Mouse (Mus musculus) limb, embryonic 13.5 days (tissue): ENCODE results near the gene Psmc3ip. TPM values are rescaled to one million over a fixed set of nuclear protein-coding genes. Genes with fewer than 3 reads are reported as not detected.

Experiments used
- ATAC-seq: fragments of 200-750 bp; cut with Nextera tagmentation; 2 replicates; pipeline ENCODE4 v1.8.0; 2017; ENCODE audit warnings: low read depth, moderate number of reproducible peaks, moderate TSS enrichment; ENCODE audit not compliant: low FRiP score
- H3K27ac ChIP-seq: fragments of 300-500 bp; sonication (generic); 2 replicates; pipeline ENCODE4 v1.5.1; 2015; ENCODE audit warnings: inconsistent platforms, mild to moderate bottlenecking, moderate library complexity
- H3K27me3 ChIP-seq: fragments of 300-500 bp; sonication (generic); 2 replicates; pipeline ENCODE4 v1.6.1; 2015; ENCODE audit warnings: mild to moderate bottlenecking, inconsistent platforms
- H3K36me3 ChIP-seq: fragments of 300-500 bp; sonication (generic); 2 replicates; pipeline ENCODE4 v1.6.1; 2015; ENCODE audit warnings: inconsistent platforms, mild to moderate bottlenecking, moderate library complexity
- H3K4me1 ChIP-seq: fragments of 300-500 bp; sonication (generic); 2 replicates; pipeline ENCODE4 v1.6.1; 2015; ENCODE audit warnings: inconsistent platforms
- H3K4me2 ChIP-seq: fragments of 300-500 bp; sonication (generic); replicated peaks from 2 replicates; pipeline ENCODE4 v1.6.1; 2015; ENCODE audit warnings: inconsistent platforms, mild to moderate bottlenecking, moderate library complexity
- H3K4me3 ChIP-seq: fragments of 300-500 bp; sonication (generic); 2 replicates; pipeline ENCODE4 v1.5.1; 2015; ENCODE audit warnings: moderate library complexity, mild to moderate bottlenecking, inconsistent platforms
- H3K9ac ChIP-seq: fragments of 300-500 bp; sonication (generic); 2 replicates; pipeline ENCODE4 v1.6.1; 2015; ENCODE audit warnings: mild to moderate bottlenecking, inconsistent platforms
- H3K9me3 ChIP-seq: fragments of 300-500 bp; sonication (generic); 2 replicates; pipeline ENCODE4 v1.6.1; 2016; ENCODE audit warnings: inconsistent platforms
- WGBS: fragments of 180-500 bp; shearing (Covaris S2); methylation state at CpG from one replicate; pipeline ENCODE4 v1.1.7; 2015; 5-methylcytosine and 5-hydroxymethylcytosine counted together
- polyA plus RNA-seq: library from polyadenylated mRNA; unstranded; fragments of >200 nt; fragmentation: Nextera tagmentation; extraction: Ambion mirVana; gene quantifications from 2 replicates; pipeline ENCODE4 v1.2.1, GENCODE M21; 2015

The Psmc3ip gene
- polyA plus RNA-seq, 1 experiment from 2014 or later, result 43.0 TPM

DNA sequence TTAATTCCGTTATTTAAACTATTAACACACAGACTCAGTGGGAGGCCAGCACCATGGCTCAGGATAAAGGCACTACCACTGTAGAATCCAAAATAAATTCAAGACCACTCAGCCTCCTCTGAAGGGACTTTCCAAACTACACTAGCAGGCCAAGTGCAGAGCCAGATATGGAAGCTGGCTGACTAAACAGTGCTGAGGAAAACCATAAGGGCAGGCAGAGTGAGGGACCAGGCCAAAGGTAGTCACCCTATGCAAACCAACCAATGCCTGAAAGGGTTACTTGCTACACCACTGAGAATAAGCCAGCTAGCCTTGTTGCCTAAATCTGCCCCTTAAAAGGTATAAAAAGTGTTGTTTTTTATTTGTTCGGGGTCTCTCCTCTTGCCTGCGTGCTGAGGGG, 16.9 kb upstream of the Psmc3ip start:
- H3K9ac ChIP-seq, result no peak overlapping the region
- H3K4me1 ChIP-seq, result 0 out of 2 replicates have a peak, but pooled peaks cover 7% of the 10 kb centered on the region
- H3K4me2 ChIP-seq, result no peak overlapping the region
- no peak overlapping the region for H3K4me3 ChIP-seq
- H3K36me3 ChIP-seq, result peaks cover 23% of the 10 kb centered on the region
- H3K27ac ChIP-seq, result no peak overlapping the region
- ATAC-seq, result no peak
- H3K9me3 ChIP-seq, result no peaks in the 10 kb centered on the region
- H3K27me3 ChIP-seq, result no peaks in the 10 kb centered on the region
- WGBS, result 78% methylated on average over 3 of the region's 3 CpGs

DNA sequence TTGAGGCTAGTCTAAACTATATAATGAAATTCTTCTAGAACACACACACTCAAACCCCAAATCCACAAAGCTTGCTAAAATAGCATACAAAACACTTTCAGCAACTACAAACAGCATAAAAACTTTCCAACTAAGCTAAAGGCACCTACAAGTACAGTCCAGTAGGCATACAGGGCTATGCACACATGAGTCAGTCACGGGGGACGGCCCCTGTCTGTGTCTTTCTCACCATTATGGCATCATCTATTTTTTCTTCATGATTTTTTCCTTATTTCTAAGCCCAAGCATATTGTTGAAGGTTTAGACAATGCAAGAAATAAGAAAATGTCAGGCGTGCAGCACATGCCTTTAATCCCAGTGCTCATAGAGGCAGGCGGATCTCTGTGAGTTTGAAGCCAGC, 15.9 kb upstream of the Psmc3ip start:
- H3K4me3 ChIP-seq, result no peak overlapping the region

DNA sequence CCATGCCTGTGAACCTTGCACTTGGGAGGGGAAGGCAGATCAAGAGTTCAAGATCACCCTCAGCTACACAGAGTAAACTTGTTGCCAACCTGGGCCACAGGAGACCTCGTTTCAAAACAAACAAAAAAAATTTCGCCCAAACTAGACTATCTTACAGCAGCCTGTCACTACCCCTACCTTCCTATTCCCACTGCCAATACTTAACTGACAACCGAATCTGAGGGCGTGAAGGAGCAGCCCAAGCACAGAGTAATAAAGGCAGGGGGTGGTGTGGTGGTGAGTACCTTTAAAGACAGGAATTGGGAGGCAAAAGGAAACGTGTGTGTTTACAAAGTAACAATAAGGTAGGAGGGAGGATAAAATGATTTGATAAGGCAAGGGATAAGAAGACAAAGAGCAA, 15.5 kb upstream of the Psmc3ip start:
- 55% methylated on average over 5 of the region's 5 CpGs for WGBS
- no peak for ATAC-seq
- Histone ChIP-seq H3K27me3 (no peaks in the 10 kb centered on the region), H3K27ac (no peak overlapping the region), H3K9ac (no peak overlapping the region), H3K4me1 (no peaks in the 10 kb centered on the region), H3K4me3 (no peak overlapping the region), H3K9me3 (no peaks in the 10 kb centered on the region), H3K4me2 (no peak overlapping the region), H3K36me3 (peaks cover 15% of the 10 kb centered on the region)

More for the DNA sequence above, 15.9 kb upstream of the Psmc3ip start:
- Histone ChIP-seq H3K9ac (no peak overlapping the region), H3K4me1 (0 out of 2 replicates have a peak, but pooled peaks cover 3% of the 10 kb centered on the region), H3K27me3 (no peaks in the 10 kb centered on the region), H3K27ac (no peak overlapping the region), H3K4me2 (no peak overlapping the region), H3K9me3 (no peaks in the 10 kb centered on the region), H3K36me3 (peaks cover 16% of the 10 kb centered on the region)
- 84% methylated on average over 4 of the region's 4 CpGs for WGBS
- no peak for ATAC-seq

DNA sequence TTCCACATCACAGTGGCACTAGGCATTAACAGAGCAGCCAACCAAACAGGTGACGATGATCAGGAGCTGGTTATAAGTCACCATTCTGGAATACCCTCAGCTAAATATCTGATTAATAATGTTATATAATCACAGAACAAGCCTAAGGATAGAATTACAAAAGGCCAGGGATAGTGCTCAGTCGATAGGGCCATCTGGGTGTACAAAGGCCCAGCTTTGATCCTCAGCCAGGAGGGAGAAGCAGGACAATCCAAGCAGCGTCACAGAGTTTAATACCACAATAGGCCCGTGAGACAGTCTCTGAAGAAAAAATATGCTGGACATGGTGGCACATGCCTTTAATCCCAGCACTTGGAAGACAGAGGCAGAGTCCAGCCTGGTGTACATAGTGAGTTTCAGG, 14.1 kb upstream of the Psmc3ip start:
- H3K9ac ChIP-seq, result no peak overlapping the region
- no peaks in the 10 kb centered on the region for H3K27me3 ChIP-seq
- ATAC-seq, result no peak
- H3K36me3 ChIP-seq, result peaks cover 24% of the 10 kb centered on the region
- H3K4me3 ChIP-seq, result no peak overlapping the region
- H3K4me1 ChIP-seq, result no peaks in the 10 kb centered on the region
- no peak overlapping the region for H3K4me2 ChIP-seq
- 83% methylated on average over 4 of the region's 4 CpGs for WGBS
- H3K9me3 ChIP-seq, result no peaks in the 10 kb centered on the region
- no peak overlapping the region for H3K27ac ChIP-seq

DNA sequence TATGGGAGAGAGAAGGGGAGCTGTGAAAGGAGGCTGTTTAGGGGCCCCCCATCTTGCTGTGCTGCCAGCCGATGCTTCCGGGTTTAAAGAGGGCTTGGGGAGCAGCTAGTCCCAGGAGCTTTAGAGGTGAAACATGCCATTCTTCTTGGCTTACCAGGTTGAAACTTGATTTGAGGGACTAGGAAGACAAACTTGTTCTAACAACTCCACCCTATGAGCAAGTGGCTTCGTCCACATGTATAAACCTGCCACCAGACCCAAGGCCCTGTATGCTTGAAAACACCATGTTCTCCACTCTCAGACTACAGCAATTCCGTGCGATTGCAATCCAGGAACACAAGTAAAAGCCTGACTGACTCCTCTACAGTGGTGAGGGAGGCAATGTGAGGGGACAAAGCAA, 7.8 kb upstream of the Psmc3ip start:
- no peaks in the 10 kb centered on the region for H3K27me3 ChIP-seq
- H3K4me3 ChIP-seq, result no peak overlapping the region
- no peaks in the 10 kb centered on the region for H3K4me1 ChIP-seq
- no peak overlapping the region for H3K4me2 ChIP-seq
- no peak overlapping the region for H3K9ac ChIP-seq
- no peak for ATAC-seq
- peaks cover 76% of the 10 kb centered on the region for H3K36me3 ChIP-seq
- peak overlapping the region; percentile 39; the same call in 1 of the 2 replicates for H3K27ac ChIP-seq
- no peaks in the 10 kb centered on the region for H3K9me3 ChIP-seq
- 82% methylated on average over 5 of the region's 5 CpGs for WGBS

DNA sequence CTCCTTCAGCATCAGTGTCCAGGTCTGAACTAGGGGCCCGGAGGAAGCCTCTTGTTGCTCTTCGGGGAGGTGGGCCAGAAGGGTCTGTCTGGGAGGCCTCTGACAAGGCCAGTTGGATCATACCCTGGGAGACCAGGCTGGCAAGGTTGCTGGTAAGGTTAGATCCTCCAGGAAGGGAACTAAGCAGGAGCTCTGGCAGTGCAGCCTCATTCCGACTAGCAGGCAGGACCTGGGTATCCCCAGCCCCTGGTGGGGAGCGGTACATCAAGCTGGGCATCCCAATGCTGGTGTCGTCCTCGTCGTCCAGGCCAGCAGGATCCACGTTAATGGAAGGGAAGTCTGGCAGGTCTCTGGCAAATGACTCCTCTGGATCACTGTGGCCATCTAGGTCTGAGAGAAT, 3.0 kb upstream of the Psmc3ip start:
- WGBS, result 87% methylated on average over 8 of the region's 8 CpGs
- peaks cover 70% of the 10 kb centered on the region for H3K36me3 ChIP-seq
- no peak overlapping the region for H3K4me3 ChIP-seq
- no peak overlapping the region for H3K27ac ChIP-seq
- no peak for ATAC-seq
- no peaks in the 10 kb centered on the region for H3K9me3 ChIP-seq
- H3K27me3 ChIP-seq, result no peaks in the 10 kb centered on the region
- H3K4me2 ChIP-seq, result no peak overlapping the region
- peaks cover 20% of the 10 kb centered on the region for H3K4me1 ChIP-seq
- H3K9ac ChIP-seq, result no peak overlapping the region

DNA sequence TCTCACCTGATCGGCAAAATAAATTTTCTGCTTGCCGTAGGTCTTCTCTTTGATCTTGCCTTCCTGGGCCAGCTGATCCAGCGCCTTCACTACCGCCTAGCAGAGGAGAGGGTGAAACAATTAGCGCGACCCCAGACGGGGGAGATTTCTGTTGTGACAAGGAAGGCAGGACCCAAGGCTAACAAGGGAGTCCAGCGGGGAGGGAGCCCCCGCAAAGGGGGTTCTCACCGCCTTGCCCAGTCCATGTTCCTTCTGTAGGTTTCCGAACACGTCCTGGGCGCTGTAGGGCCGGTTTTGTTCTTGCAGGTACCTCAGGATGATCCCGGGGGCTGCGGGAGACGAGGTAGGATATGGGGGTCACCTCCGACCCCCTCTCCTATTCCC, 314 bp downstream of the Psmc3ip start:
- H3K27me3 ChIP-seq, result no peaks in the 10 kb centered on the region
- 0 out of 2 replicates have a peak overlapping the region, but pooled peaks have one; percentile 28 for H3K27ac ChIP-seq
- H3K4me1 ChIP-seq, result peaks cover 20% of the 10 kb centered on the region
- ATAC-seq, result peak; percentile 21; the same call in 1 of the 2 replicates
- WGBS, result under 1% methylated on average over 18 of the region's 18 CpGs
- peak overlapping the region; percentile 93 for H3K4me2 ChIP-seq
- H3K4me3 ChIP-seq, result peak overlapping the region; percentile 75
- no peaks in the 10 kb centered on the region for H3K9me3 ChIP-seq
- peaks cover 72% of the 10 kb centered on the region for H3K36me3 ChIP-seq
- peak overlapping the region; percentile 80 for H3K9ac ChIP-seq

DNA sequence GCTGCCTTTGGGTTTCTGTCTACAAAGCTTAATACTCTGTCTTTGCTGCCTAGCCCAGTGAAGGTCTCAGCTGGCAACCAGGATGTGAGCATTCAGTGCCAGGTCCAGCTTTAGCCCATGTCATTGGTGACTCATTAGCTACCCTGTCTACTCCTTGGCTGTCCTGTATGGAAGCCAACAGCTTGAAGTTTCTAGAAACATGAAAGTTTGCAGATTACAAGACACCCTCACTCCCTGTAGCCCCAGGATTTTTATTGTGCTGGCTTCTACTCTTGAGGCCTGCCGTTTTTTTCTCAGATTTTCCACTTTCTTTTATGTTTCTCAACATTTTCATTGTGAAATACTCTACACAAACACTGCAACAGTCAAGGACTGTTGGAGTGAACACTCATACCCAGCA, 5.3 kb downstream of the Psmc3ip start:
- no peak for ATAC-seq
- H3K36me3 ChIP-seq, result peaks cover 66% of the 10 kb centered on the region
- H3K9me3 ChIP-seq, result no peaks in the 10 kb centered on the region
- H3K27ac ChIP-seq, result no peak overlapping the region
- peaks cover 39% of the 10 kb centered on the region for H3K4me1 ChIP-seq
- no peak overlapping the region for H3K9ac ChIP-seq
- H3K27me3 ChIP-seq, result no peaks in the 10 kb centered on the region
- no peak overlapping the region for H3K4me3 ChIP-seq
- 87% methylated on average over 1 of the region's 1 CpGs for WGBS
- no peak overlapping the region for H3K4me2 ChIP-seq

DNA sequence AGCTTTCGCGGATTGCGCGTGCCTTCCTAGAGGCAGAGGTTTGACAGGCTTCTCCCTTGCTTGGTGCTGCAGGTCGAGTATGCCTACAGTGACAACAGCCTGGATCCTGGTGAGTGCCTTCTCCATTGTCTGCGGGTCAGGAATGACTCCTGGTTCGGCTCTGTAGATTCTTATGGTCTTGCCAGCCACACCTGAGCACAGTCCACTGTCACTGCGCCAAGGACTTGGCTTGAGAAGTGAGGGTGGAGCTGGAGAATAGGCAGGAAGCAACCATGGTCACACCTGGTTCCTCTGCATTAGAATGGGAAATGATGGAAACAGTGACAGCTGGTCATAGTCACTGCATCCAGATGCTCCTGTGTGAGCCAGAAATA, 7.6 kb downstream of the Psmc3ip start:
- WGBS, result 5% methylated on average over 8 of the region's 8 CpGs
- no peak for ATAC-seq
- Histone ChIP-seq H3K27ac (peak overlapping the region; percentile 82; the same call in 1 of the 2 replicates), H3K4me1 (peaks cover 36% of the 10 kb centered on the region), H3K36me3 (peaks cover 57% of the 10 kb centered on the region), H3K4me3 (peak overlapping the region; percentile 83), H3K27me3 (no peaks in the 10 kb centered on the region), H3K9me3 (no peaks in the 10 kb centered on the region), H3K4me2 (peak overlapping the region; percentile 97), H3K9ac (peak overlapping the region; percentile 85)

DNA sequence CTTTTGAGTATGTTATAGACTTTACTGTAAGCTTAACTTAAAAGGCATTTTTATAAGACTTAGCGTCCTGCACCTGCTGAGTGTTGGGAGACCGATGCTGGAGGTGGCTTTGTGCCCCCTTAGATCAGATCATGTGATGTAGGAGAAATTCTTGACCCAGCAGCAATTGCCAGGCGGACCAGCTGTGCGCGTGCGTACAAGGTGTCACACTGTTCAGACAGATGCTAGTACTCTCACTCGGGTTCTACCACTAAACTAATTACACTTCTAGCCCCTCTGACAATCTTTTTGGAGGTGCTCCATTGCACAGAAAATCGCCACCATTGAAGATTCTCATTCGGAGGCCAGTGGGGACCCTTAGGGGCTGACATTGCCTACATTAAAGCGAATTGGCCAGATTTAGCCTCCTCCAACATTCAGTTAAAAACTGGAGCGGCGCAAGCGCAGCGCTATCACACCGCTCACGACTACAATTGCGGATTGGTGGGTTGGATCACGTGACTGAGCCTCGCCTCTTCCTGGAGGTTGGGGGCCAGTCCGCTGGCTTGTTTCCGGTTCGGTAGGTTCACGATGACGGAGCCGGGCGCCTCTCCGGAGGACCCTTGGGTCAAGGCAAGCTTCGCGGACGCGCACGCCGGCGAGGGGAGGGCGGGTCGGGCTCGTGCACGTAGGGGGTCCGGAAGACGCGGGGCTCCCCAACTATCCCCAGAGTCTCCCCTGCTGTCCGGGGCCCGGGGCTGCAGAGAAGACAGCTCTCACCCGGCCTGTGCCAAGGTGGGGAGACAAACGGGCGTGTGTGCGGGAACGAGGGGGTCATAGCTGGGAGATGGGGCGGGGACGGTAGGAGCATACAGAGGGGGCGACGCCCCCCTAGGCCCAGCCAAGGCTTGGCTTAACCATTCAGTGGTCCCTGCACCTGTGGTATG, 8.2 kb downstream of the Psmc3ip start, which contains the start of gene Mlx:
TSS of gene Mlx (plus strand) at position 522 of the 926 bp plus-strand sequence.
- WGBS, result 1% methylated on average over 52 of the region's 52 CpGs
- H3K27me3 ChIP-seq, result no peaks in the 10 kb centered on the region
- H3K4me1 ChIP-seq, result peaks cover 36% of the 10 kb centered on the region
- H3K36me3 ChIP-seq, result peaks cover 51% of the 10 kb centered on the region
- no peaks in the 10 kb centered on the region for H3K9me3 ChIP-seq
- H3K27ac ChIP-seq, result peak within 1 kb of the TSS; percentile 82
- ATAC-seq, result peak; percentile 85
- peak within 1 kb of the TSS; percentile 83 for H3K4me3 ChIP-seq
- peak within 1 kb of the TSS; percentile 85 for H3K9ac ChIP-seq
- H3K4me2 ChIP-seq, result peak within 1 kb of the TSS; percentile 97

DNA sequence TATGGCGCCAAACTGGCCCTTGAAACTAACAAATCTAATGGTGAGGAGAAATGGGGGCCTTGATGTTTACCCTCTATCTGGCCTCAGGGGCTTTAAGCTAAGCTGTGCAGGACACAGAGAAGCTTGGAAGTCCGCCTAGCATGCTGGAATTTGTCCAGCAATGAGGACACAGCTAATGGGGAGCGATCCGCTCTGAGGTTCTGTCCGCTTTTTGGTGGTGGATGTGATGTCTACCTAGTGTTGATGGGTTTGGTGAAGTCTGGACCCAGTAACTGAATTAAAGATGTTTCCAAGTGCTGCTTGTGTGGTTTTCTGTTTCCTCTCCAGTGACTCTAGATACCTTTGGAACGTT, 8.9 kb downstream of the Psmc3ip start:
- peaks cover 6% of the 10 kb centered on the region for H3K27me3 ChIP-seq
- H3K4me3 ChIP-seq, result peak overlapping the region; percentile 83
- peak overlapping the region; percentile 97 for H3K4me2 ChIP-seq
- peaks cover 42% of the 10 kb centered on the region for H3K4me1 ChIP-seq
- H3K36me3 ChIP-seq, result peaks cover 44% of the 10 kb centered on the region
- H3K9me3 ChIP-seq, result no peaks in the 10 kb centered on the region
- WGBS, result 77% methylated on average over 6 of the region's 6 CpGs
- no peak for ATAC-seq
- peak overlapping the region; percentile 82; the same call in 1 of the 2 replicates for H3K27ac ChIP-seq
- H3K9ac ChIP-seq, result 0 out of 2 replicates have a peak overlapping the region, but pooled peaks have one; percentile 25

DNA sequence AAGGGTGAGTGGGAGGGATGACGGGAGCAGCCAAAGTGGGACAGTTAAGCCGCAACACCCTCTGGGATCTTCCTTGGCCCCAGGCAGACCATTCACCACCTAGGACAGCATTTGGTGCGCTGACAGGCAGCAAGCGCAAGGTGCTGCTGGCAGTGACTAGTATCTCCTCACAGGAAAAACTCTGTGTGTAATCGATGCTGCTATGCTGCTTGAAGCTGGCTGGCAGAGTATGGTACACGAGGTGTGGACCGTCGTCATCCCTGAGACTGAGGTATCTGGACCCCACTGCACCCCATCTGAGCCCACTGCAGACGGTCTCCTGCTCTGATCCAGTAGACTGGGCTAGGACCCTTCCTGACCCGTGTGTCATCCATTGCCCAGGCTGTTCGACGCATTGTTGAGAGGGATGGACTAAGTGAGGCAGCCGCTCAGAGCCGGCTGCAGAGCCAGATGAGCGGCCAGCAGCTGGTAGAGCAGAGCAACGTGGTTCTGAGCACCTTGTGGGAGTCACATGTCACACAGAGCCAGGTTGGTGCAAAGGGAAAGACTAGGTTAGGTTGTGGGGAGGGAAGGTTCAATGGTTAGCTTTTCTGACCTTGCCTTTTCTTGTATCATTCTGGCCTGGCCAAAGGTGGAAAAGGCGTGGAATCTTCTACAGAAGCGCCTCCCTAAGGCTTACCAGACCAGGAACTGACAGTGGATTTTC, 9.5 kb downstream of the Psmc3ip start:
- Histone ChIP-seq H3K9me3 (no peaks in the 10 kb centered on the region), H3K4me2 (no peak overlapping the region; the same call in 1 of the 2 replicates), H3K4me3 (no peak overlapping the region), H3K27me3 (peaks cover 11% of the 10 kb centered on the region), H3K4me1 (peaks cover 42% of the 10 kb centered on the region), H3K36me3 (peaks cover 38% of the 10 kb centered on the region), H3K9ac (0 out of 2 replicates have a peak overlapping the region, but pooled peaks have one; percentile 25), H3K27ac (no peak overlapping the region)
- 91% methylated on average over 18 of the region's 18 CpGs for WGBS
- no peak for ATAC-seq
